Mouse (Mus musculus) thymus, adult 2 months (tissue): Measurements from ENCODE around the gene Serpinb7. TPM values are rescaled to one million over a fixed set of nuclear protein-coding genes. Genes with fewer than 3 reads are reported as not detected.

Source experiments
- DNase-seq: peaks from one replicate; pipeline ENCODE4 v3.0.0; 2021
- H3K27ac ChIP-seq: fragments of 200-500 bp; 2 replicates; pipeline ENCODE4 v1.5.1; 2012; ENCODE audit warnings: low read length, control low read depth; ENCODE audit not compliant: control insufficient read depth, insufficient read depth
- H3K27me3 ChIP-seq: fragments of 200-500 bp; 2 replicates; pipeline ENCODE4 v1.6.1; 2012; ENCODE audit warnings: mild to moderate bottlenecking, low read length, moderate library complexity, mixed read lengths; ENCODE audit not compliant: control insufficient read depth, insufficient read depth
- H3K36me3 ChIP-seq: fragments of 200-500 bp; 2 replicates; pipeline ENCODE4 v1.6.1; 2012; ENCODE audit warnings: mild to moderate bottlenecking, low read length, moderate library complexity; ENCODE audit not compliant: control insufficient read depth, insufficient read depth
- H3K4me1 ChIP-seq: fragments of 200-500 bp; replicated peaks from 2 replicates; pipeline ENCODE4 v1.6.1; 2012; ENCODE audit warnings: low read length; ENCODE audit not compliant: control insufficient read depth, insufficient read depth
- H3K4me3 ChIP-seq: fragments of 200-500 bp; 2 replicates; pipeline ENCODE4 v1.5.1; 2012; ENCODE audit warnings: mild to moderate bottlenecking, low read length, control low read depth, moderate library complexity; ENCODE audit not compliant: control insufficient read depth, insufficient read depth
- CTCF ChIP-seq: fragments of 200-500 bp; IDR thresholded peaks from 2 replicates; pipeline ENCODE4 v1.5.1; 2012; ENCODE audit warnings: mild to moderate bottlenecking, control low read depth, low read length, moderate library complexity, borderline replicate concordance; ENCODE audit not compliant: control insufficient read depth, poor library complexity, insufficient read depth; ENCODE audit errors: extremely low read depth
- POLR2A ChIP-seq: fragments of 200-500 bp; IDR thresholded peaks from 2 replicates; pipeline ENCODE4 v1.6.1; 2012; ENCODE audit warnings: mild to moderate bottlenecking, low read length, control low read depth, moderate library complexity; ENCODE audit not compliant: control insufficient read depth, poor library complexity, insufficient read depth; ENCODE audit errors: extremely low read depth
- WGBS: fragments of 180-500 bp; shearing (Covaris S2); methylation state at CpG from one replicate; pipeline ENCODE4 v1.1.7; 2018; 5-methylcytosine and 5-hydroxymethylcytosine counted together
- polyA plus RNA-seq: library from polyadenylated mRNA; depleted of rRNA; stranded (reverse); fragments of >200 nt; gene quantifications from 2 replicates; pipeline ENCODE4 v1.2.3, GENCODE M21; 2012

The Serpinb7 gene
- polyA plus RNA-seq, 1 experiment: 1.0 TPM

GRCm38 (mm10) chr1:107376952-107377351, 22.5 kb upstream of the Serpinb7 start:
- H3K4me1 ChIP-seq: no peaks in the 10 kb centered on the region

GRCm38 (mm10) chr1:107378368-107378767, 21.1 kb upstream of the Serpinb7 start:
- no peak for TF ChIP-seq CTCF
- DNase-seq: no peak
- no peak overlapping the region for H3K4me3 ChIP-seq
- no peaks in the 10 kb centered on the region for H3K36me3 ChIP-seq
- H3K27ac ChIP-seq: no peak overlapping the region
- no peaks in the 10 kb centered on the region for H3K27me3 ChIP-seq
- H3K4me1 ChIP-seq: no peaks in the 10 kb centered on the region

More at GRCm38 (mm10) chr1:107376952-107377351, 22.5 kb upstream of the Serpinb7 start:
- Histone ChIP-seq H3K27ac (no peak overlapping the region), H3K36me3 (no peaks in the 10 kb centered on the region), H3K4me3 (no peak overlapping the region), H3K27me3 (no peaks in the 10 kb centered on the region)
- no peak for DNase-seq
- TF ChIP-seq POLR2A: no peak
- no peak for TF ChIP-seq CTCF
- WGBS: 19% methylated on average over 4 of the region's 4 CpGs

- Histone ChIP-seq H3K4me3 (no peak overlapping the region), H3K36me3 (no peaks in the 10 kb centered on the region), H3K4me1 (no peaks in the 10 kb centered on the region), H3K27me3 (no peaks in the 10 kb centered on the region), H3K27ac (no peak overlapping the region)
- TF ChIP-seq CTCF (no peak), POLR2A (no peak)
- no peak for DNase-seq
These were observed 18.0 kb upstream of the Serpinb7 start for GRCm38 (mm10) chr1:107381491-107381890.

GRCm38 (mm10) chr1:107382404-107382803, 17.1 kb upstream of the Serpinb7 start:
- Histone ChIP-seq H3K27ac (no peak overlapping the region), H3K4me3 (no peak overlapping the region), H3K27me3 (no peaks in the 10 kb centered on the region), H3K4me1 (no peaks in the 10 kb centered on the region), H3K36me3 (no peaks in the 10 kb centered on the region)
- 100% methylated on average over 1 of the region's 1 CpGs for whole genome bisulfite sequencing
- no peak for DNase-seq
- TF ChIP-seq POLR2A (no peak), CTCF (no peak)

- Histone ChIP-seq H3K4me3 (no peak overlapping the region), H3K27ac (no peak overlapping the region), H3K36me3 (no peaks in the 10 kb centered on the region), H3K27me3 (no peaks in the 10 kb centered on the region), H3K4me1 (no peaks in the 10 kb centered on the region)
- DNase-seq: no peak
- WGBS: 95% methylated on average over 9 of the region's 9 CpGs
- TF ChIP-seq POLR2A: no peak
- TF ChIP-seq CTCF: no peak
These were observed 14.9 kb upstream of the Serpinb7 start for GRCm38 (mm10) chr1:107384532-107384931.

- Histone ChIP-seq H3K27me3 (no peaks in the 10 kb centered on the region), H3K4me3 (no peak overlapping the region), H3K36me3 (no peaks in the 10 kb centered on the region), H3K27ac (no peak overlapping the region), H3K4me1 (no peaks in the 10 kb centered on the region)
- DNase-seq: no peak
- 49% methylated on average over 2 of the region's 2 CpGs for WGBS
- TF ChIP-seq POLR2A: no peak
These were observed 9.7 kb upstream of the Serpinb7 start for GRCm38 (mm10) chr1:107389753-107390152.

- Histone ChIP-seq H3K4me1 (no peaks in the 10 kb centered on the region), H3K27me3 (no peaks in the 10 kb centered on the region), H3K4me3 (no peak overlapping the region), H3K27ac (no peak overlapping the region), H3K36me3 (no peaks in the 10 kb centered on the region)
- WGBS: 56% methylated on average over 1 of the region's 1 CpGs
- no peak for TF ChIP-seq POLR2A
- TF ChIP-seq CTCF: no peak
- DNase-seq: no peak
These were observed 2.0 kb upstream of the Serpinb7 start for GRCm38 (mm10) chr1:107397481-107397880.
